Mouse (Mus musculus) neural tube, embryonic 12.5 days (tissue): ENCODE data around the gene Nlrp10. TPM values are rescaled to one million over a fixed set of nuclear protein-coding genes. Genes with fewer than 3 reads are reported as not detected.

Source experiments
- polyA plus RNA-seq: library from polyadenylated mRNA; unstranded; fragments of >200 nt; fragmentation: Nextera tagmentation; extraction: Ambion mirVana; gene quantifications from 2 replicates; pipeline ENCODE4 v1.2.1, GENCODE M21; 2016

Gene Nlrp10
- polyA plus RNA-seq, 1 experiment from 2014 or later: not detected

Other genes with a start within 250 kb of the Nlrp10 start
- not detected in 2 replicates for gene Olfr512, start 216.9 kb downstream of the Nlrp10 start, polyA plus RNA-seq
- gene Olfr513, start 179.2 kb downstream of the Nlrp10 start, polyA plus RNA-seq: not detected in 2 replicates
- gene Olfr514, start 104.2 kb downstream of the Nlrp10 start, polyA plus RNA-seq: not detected in 2 replicates
- gene Olfr516, start 79.6 kb downstream of the Nlrp10 start, polyA plus RNA-seq: not detected in 2 replicates
- gene Olfr517, start 57.8 kb downstream of the Nlrp10 start, polyA plus RNA-seq: not detected in 2 replicates
- gene Olfr518, start 45.2 kb downstream of the Nlrp10 start, polyA plus RNA-seq: not detected in 2 replicates
- not detected in 2 replicates for gene Olfr519, start 35.8 kb downstream of the Nlrp10 start, polyA plus RNA-seq
- 85.9 and 87.7 TPM in 2 replicates for gene Eif3f, start 4.2 kb upstream of the Nlrp10 start, polyA plus RNA-seq
- gene Tub, start 20.2 kb upstream of the Nlrp10 start, polyA plus RNA-seq: 32.8 and 36.0 TPM in 2 replicates
- 21.2 and 24.1 TPM in 2 replicates for gene Ric3, start 153.2 kb upstream of the Nlrp10 start, polyA plus RNA-seq
- 24.3 and 27.0 TPM in 2 replicates for gene Lmo1, start 245.0 kb upstream of the Nlrp10 start, polyA plus RNA-seq